Mouse (Mus musculus) G1E (cell line): Measurements from ENCODE around the gene Mfap5.

Source experiments
- CTCF ChIP-seq: IDR thresholded peaks from 2 replicates; pipeline ENCODE4 v1.5.1; 2012; ENCODE audit warnings: low read depth, low read length, inconsistent platforms, mixed read lengths
- GATA1 ChIP-seq: IDR thresholded peaks from 2 replicates; pipeline ENCODE4 v1.6.1; 2012; ENCODE audit warnings: borderline replicate concordance, low read length, inconsistent platforms, mixed read lengths
- GATA2 ChIP-seq: IDR thresholded peaks from 2 replicates; pipeline ENCODE4 v1.6.1; 2012; ENCODE audit warnings: low read depth, low read length, inconsistent platforms, borderline replicate concordance
- TAL1 ChIP-seq: conservative IDR thresholded peaks from 2 replicates; pipeline ENCODE4 v1.6.1; 2012; ENCODE audit warnings: low read depth, low read length, inconsistent platforms, mixed read lengths

DNA sequence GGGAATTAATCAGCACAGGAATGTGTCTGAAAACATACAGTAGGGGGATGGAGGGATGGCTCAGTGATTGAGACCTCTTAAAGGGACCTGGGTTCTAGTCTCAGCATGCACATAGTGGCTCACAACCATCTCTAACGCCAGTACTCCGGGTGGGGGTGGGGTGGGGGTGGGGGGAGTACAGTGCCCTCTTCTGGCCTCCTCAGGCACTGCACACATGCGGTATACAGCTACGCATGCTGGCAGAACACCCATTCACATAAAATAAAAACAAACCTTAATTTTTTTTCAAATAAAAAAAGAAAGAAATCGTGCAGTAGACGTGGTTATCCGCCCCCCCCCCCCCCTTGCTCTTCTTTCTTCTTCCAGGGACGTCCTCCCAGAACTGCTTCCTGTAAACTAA, 17.6 kb downstream of the Mfap5 start:
- TF ChIP-seq CTCF (no peak), TAL1 (no peak), GATA2 (no peak), GATA1 (no peak)
